Mouse (Mus musculus) liver, embryonic 18 days (tissue): ENCODE data around the gene Otogl. TPM values are rescaled to one million over a fixed set of nuclear protein-coding genes. Genes with fewer than 3 reads are reported as not detected.

Experiments used
- polyA plus RNA-seq: library from polyadenylated mRNA; depleted of rRNA; stranded (reverse); fragments of >200 nt; gene quantifications from 2 replicates; pipeline ENCODE4 v1.2.3, GENCODE M21; 2012; rRNA removed

Gene Otogl
- polyA plus RNA-seq: 0.01 TPM in 2 replicates

GRCm38 (mm10) chr10:107912084-107912573 lies at the start of gene Otogl:
Gene Otogl (minus strand): TSS chr10:107912134.

DNA sequence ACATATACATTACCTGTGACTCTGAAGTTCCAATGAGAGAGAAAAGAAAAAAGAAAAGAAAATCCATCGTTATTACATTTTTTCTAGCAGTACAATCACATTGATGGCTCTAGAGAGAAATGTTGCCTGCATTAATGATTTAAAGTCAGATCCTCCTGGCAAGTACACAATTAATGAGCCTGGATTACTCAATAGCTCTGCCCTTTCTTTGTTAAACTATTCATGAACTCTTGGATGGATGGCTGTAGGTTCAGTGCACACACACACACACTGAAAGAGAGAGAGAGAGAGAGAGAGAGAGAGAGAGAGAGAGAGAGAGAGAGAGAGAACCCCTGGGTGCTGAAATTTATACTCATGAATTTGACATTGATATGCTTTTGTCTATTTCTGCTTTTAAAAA lies 192.1 kb downstream of the Otogl start, which contains the start of gene Ptprq:
Gene Ptprq, minus strand, starts transcription at position 246 of the 400 bp plus-strand sequence.

Other genes with a start within 250 kb of the Otogl start
- gene Ptprq, start 192.1 kb downstream of the Otogl start, polyA plus RNA-seq: 0.01 and 0.02 TPM in 2 replicates